Mouse (Mus musculus) intestine, embryonic 16.5 days (tissue): ENCODE measurements around the gene Ly75. TPM values are rescaled to one million over a fixed set of nuclear protein-coding genes. Genes with fewer than 3 reads are reported as not detected.

Source experiments
- ATAC-seq: fragments of 200-750 bp; cut with Nextera tagmentation; 2 replicates; pipeline ENCODE4 v1.8.0; 2017; ENCODE audit warnings: moderate TSS enrichment, moderate library complexity
- H3K27ac ChIP-seq: fragments of 300-500 bp; sonication (generic); 2 replicates; pipeline ENCODE4 v1.5.1; 2014; ENCODE audit warnings: mild to moderate bottlenecking, low read length
- H3K27me3 ChIP-seq: fragments of 300-500 bp; sonication (generic); replicated peaks from 2 replicates; pipeline ENCODE4 v1.6.1; 2014; ENCODE audit warnings: low read length, control low read depth, mixed read lengths; ENCODE audit not compliant: control insufficient read depth, insufficient read depth
- H3K36me3 ChIP-seq: fragments of 300-500 bp; sonication (generic); 2 replicates; pipeline ENCODE4 v1.6.1; 2014; ENCODE audit warnings: low read length, control low read depth; ENCODE audit not compliant: control insufficient read depth, insufficient read depth
- H3K4me1 ChIP-seq: fragments of 300-500 bp; sonication (generic); 2 replicates; pipeline ENCODE4 v1.6.1; 2014; ENCODE audit warnings: low read length, control low read depth, mixed read lengths; ENCODE audit not compliant: control insufficient read depth, insufficient read depth
- H3K4me2 ChIP-seq: fragments of 300-500 bp; sonication (generic); 2 replicates; pipeline ENCODE4 v1.6.1; 2014; ENCODE audit warnings: low read depth, low read length, control low read depth
- H3K4me3 ChIP-seq: fragments of 300-500 bp; sonication (generic); 2 replicates; pipeline ENCODE4 v1.5.1; 2014; ENCODE audit warnings: mild to moderate bottlenecking, low read length
- H3K9ac ChIP-seq: fragments of 300-500 bp; sonication (generic); 2 replicates; pipeline ENCODE4 v1.6.1; 2014; ENCODE audit warnings: low read depth, low read length
- H3K9me3 ChIP-seq: fragments of 300-500 bp; sonication (generic); 2 replicates; pipeline ENCODE4 v1.6.1; 2016; ENCODE audit warnings: low read length, control low read depth; ENCODE audit not compliant: control insufficient read depth
- WGBS: fragments of 180-500 bp; shearing (Covaris S2); extraction: QIAGEN DNeasy Blood & Tissue Kit; methylation state at CpG from one replicate; pipeline ENCODE4 v1.1.7; 2014; 5-methylcytosine and 5-hydroxymethylcytosine counted together
- polyA plus RNA-seq: library from polyadenylated mRNA; unstranded; fragments of >200 nt; fragmentation: Nextera tagmentation; extraction: Ambion mirVana; gene quantifications from 2 replicates; pipeline ENCODE4 v1.2.1, GENCODE M21; 2015

Gene Ly75
- polyA plus RNA-seq, result 0.84 and 1.2 TPM in 2 replicates

DNA sequence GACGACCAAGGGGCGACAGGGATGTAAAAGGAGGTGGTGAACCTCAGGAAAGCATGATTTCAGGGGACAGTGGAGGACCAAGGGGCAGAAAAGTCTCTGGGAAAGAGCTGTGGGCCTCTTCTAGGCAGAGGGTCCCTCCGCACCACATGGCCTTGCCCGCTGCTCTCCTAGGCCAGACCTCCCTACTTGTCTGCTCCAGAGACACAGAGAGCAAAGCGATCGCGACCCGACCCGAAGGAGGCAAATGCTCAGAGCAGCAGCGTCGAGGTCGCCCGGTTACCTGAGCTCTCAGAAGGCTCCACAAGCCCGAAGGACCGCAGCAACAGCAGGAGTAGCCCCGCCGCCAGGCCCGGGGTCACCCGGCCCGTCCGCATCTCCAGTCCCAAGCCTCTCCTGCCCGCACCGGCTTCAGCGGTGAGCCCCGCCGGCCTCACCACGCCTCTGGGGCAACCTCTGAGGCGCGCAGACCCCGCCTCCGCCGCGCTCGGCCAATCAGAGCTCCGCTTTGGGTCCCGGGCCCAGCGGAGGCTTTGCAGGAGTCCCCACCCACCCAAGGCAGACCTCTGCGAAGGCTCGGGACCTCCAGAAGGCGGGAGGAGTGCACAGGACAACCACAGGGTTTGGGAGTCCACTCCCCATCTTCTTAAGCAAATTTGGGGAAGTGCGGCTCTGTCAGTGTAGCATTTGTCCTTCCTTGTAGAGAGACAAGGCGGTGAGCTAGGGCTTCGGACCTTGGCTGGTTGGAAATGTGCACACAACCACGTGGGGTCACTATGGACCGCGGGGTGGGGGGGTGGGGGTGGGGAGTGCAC lies at the start of gene Ly75:
Gene Ly75, minus strand, starts transcription at position 446 of the 812 bp plus-strand sequence.
- H3K9me3 ChIP-seq, result no peaks in the 10 kb centered on the region
- no peaks in the 10 kb centered on the region for H3K36me3 ChIP-seq
- peak; percentile 99 for ATAC-seq
- peak within 1 kb of the TSS; percentile 70 for H3K9ac ChIP-seq
- H3K4me2 ChIP-seq, result peak within 1 kb of the TSS; percentile 85
- H3K4me1 ChIP-seq, result peaks cover 4% of the 10 kb centered on the region; the same call in 1 of the 2 replicates
- peak within 1 kb of the TSS; percentile 61 for H3K4me3 ChIP-seq
- under 1% methylated on average over 46 of the region's 46 CpGs for WGBS
- H3K27me3 ChIP-seq, result no peaks in the 10 kb centered on the region
- no peak within 1 kb of the TSS for H3K27ac ChIP-seq

DNA sequence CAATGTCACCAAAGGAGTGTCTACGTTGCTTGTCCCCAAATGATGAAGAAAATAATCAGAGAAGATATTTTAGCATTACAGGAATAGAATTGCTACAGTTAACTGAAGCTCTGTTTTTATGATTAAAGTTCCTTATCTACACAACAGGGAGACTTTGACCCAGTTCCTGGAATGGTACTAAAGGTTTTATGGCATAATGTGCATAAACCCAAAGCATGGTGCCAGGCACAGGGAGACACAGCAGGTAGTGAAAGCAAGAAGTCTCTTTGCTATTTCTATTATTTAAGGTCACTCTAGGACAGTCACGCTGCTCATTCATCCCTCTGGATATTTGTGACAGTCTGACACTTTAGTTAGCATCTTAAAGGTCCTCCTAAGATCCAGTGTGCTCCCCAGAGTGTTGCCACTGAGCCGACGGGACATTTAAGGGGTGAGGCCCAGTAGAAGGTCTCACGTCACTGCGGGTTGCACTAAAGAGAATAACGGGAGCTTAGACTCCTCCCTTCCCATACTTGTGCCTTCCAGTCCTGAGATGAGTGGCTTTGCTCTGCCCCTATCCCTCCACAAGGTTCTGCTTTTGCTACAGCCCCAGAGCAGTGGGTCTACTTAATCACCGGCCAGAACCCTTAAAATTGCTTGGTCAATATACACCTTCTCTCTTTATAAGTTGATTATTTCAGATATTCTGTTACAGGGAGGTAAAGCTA lies 47.4 kb upstream of the Ly75 start:
- Histone ChIP-seq H3K4me1 (peaks cover 3% of the 10 kb centered on the region; the same call in 1 of the 2 replicates), H3K27ac (no peak overlapping the region), H3K36me3 (no peaks in the 10 kb centered on the region), H3K27me3 (no peaks in the 10 kb centered on the region), H3K9ac (no peak overlapping the region), H3K4me3 (no peak overlapping the region), H3K4me2 (peak overlapping the region; percentile 37; the same call in 1 of the 2 replicates), H3K9me3 (no peaks in the 10 kb centered on the region)
- 61% methylated on average over 8 of the region's 8 CpGs for WGBS
- peak; percentile 93 for ATAC-seq

DNA sequence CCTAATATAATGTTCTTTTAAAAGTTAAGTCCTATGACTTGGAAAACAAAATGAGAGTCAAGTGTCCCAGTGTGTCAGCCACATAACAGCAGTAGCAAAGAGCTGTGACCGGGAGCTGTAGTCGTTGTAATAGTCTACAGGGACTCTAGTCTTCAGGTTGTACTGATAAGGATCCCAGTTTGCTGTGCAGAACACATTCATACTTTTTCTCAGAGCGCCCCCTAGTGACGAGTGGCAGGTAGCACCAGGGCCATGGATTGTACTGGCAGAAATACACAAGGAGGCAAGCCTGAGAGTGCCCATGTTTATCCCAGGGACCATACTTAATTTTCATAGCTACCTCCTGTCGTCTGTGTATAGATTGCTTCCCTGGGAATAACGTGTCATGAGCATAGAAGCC lies 35.0 kb upstream of the Ly75 start:
- H3K9ac ChIP-seq, result no peak overlapping the region
- no peaks in the 10 kb centered on the region for H3K27me3 ChIP-seq
- 14% methylated on average over 6 of the region's 6 CpGs for WGBS
- H3K4me1 ChIP-seq, result 0 out of 2 replicates have a peak, but pooled peaks cover 2% of the 10 kb centered on the region
- H3K9me3 ChIP-seq, result no peaks in the 10 kb centered on the region
- no peak overlapping the region for H3K4me2 ChIP-seq
- no peak overlapping the region for H3K27ac ChIP-seq
- H3K4me3 ChIP-seq, result no peak overlapping the region
- ATAC-seq, result peak; percentile 87
- H3K36me3 ChIP-seq, result no peaks in the 10 kb centered on the region

DNA sequence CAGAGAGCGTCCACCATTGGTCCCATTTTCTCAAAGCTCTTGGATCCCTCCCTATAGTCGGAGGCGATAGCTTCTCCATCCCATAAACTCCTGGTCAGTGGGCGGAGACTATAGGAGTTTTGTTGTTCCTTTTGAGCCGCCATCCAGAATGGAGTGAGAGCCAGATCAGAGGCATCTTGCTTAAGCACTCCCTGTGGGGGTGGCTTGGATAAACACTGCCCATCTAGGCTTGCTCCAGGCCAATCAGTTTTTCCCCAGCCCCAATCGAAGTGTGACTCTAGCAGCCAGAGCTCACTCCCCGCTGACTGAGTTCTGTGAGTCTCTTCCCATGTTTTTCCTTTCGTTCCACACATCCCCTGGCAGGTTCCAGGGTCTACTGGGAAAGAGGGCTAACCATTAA lies 31.2 kb upstream of the Ly75 start:
- Histone ChIP-seq H3K27me3 (no peaks in the 10 kb centered on the region), H3K4me2 (no peak overlapping the region), H3K27ac (no peak overlapping the region), H3K9me3 (no peaks in the 10 kb centered on the region), H3K9ac (no peak overlapping the region), H3K4me3 (no peak overlapping the region), H3K4me1 (0 out of 2 replicates have a peak, but pooled peaks cover 11% of the 10 kb centered on the region), H3K36me3 (no peaks in the 10 kb centered on the region)
- WGBS, result 62% methylated on average over 8 of the region's 8 CpGs
- ATAC-seq, result no peak

DNA sequence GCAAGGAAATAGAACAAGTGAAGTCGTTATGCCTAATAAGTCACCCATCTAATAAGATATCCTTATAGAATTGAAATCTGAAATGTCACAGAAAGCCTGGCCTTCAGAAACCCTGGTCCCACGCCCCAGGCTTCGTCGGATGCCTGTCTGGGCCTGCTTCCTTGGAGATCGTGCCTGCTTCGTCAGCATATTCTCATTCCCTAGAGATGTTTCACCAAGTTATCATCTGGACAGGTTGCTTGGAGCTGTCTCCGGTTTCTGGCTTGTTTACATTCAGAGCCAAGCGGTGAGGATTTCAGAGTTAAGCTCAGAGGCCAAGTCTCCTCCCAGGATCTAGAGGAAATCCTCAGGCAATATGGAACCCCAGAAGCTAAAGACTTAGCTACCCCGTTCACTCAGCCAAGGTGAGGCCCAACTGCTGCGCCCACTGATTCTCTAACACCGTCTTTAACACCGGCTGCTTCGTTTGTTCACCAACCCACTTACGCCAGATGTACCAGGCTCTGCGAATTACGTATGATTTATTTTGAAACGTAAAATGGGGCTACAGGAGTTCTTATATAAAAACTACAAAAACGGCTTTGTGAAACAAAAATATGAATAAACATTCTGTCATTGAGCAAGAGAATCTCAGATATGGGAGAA lies 30.0 kb upstream of the Ly75 start:
- Histone ChIP-seq H3K27ac (no peak overlapping the region), H3K9ac (no peak overlapping the region), H3K4me3 (no peak overlapping the region), H3K4me1 (0 out of 2 replicates have a peak, but pooled peaks cover 11% of the 10 kb centered on the region), H3K4me2 (no peak overlapping the region), H3K27me3 (no peaks in the 10 kb centered on the region), H3K36me3 (no peaks in the 10 kb centered on the region), H3K9me3 (no peaks in the 10 kb centered on the region)
- ATAC-seq, result no peak
- WGBS, result 63% methylated on average over 18 of the region's 18 CpGs

DNA sequence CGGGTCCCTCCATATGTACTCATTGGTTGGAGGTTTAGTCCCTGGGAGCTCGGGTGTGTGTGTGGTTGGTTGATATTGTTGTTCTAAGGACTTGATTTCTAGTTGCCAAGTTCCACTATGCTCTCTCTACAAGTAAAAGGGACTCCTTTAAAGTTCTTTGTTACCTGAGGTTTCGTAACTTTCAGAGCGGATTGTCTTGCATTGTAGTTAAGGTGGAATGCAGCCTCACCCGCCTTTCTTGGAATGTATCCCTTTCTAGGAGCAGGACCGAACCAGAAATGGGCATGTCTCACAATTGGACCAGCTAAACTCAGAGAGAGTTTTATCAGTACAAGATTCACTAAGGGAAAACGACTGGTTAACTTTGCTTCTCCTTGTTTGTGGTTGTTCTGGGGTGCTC lies 28.1 kb upstream of the Ly75 start:
- Histone ChIP-seq H3K27ac (no peak overlapping the region), H3K9ac (no peak overlapping the region), H3K4me3 (no peak overlapping the region), H3K4me2 (no peak overlapping the region), H3K9me3 (no peaks in the 10 kb centered on the region), H3K27me3 (no peaks in the 10 kb centered on the region), H3K36me3 (no peaks in the 10 kb centered on the region), H3K4me1 (0 out of 2 replicates have a peak, but pooled peaks cover 11% of the 10 kb centered on the region)
- no peak for ATAC-seq
- WGBS, result 78% methylated on average over 7 of the region's 7 CpGs

DNA sequence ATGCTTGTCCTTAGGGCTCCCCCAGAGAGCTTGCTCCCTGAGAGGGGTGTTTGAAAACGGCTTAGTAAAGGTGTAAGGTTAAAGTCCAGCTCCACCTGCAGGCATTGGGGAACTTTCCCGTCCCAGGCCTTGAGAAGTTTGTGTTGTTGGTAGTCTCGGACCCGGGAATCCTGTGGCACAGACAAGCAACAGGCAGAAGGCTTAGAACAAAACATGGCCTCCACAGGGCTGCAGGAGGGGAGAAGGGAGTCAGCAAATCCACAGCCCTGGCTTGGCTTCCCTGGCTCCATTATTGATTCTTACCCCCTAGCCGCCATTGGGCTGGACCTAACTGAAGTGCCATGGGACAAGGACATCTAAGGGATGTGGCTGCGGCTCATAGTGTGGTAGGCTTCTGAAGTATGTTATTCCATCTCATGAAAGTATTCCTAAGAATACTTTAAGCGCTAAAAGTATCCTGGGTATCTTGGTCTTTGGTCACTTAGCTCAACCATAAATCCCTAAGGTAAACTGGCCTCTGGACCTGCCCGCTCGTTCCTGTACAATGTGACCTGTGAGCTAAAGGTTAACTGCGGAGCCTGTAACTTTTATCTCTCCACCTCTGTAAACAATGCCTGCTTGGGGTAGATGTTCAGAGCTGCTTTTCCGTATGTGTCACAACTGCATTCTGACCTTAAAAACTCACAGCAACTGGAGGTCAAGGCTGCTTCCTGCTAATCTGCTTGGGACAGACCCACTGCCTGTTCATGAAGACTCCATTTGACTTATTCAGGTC lies 27.1 kb upstream of the Ly75 start:
- WGBS, result 46% methylated on average over 11 of the region's 11 CpGs
- Histone ChIP-seq H3K27me3 (no peaks in the 10 kb centered on the region), H3K4me3 (no peak overlapping the region), H3K27ac (no peak overlapping the region), H3K4me1 (0 out of 2 replicates have a peak, but pooled peaks cover 11% of the 10 kb centered on the region), H3K9ac (no peak overlapping the region), H3K9me3 (no peaks in the 10 kb centered on the region), H3K4me2 (no peak overlapping the region), H3K36me3 (no peaks in the 10 kb centered on the region)
- ATAC-seq, result peak; percentile 89

DNA sequence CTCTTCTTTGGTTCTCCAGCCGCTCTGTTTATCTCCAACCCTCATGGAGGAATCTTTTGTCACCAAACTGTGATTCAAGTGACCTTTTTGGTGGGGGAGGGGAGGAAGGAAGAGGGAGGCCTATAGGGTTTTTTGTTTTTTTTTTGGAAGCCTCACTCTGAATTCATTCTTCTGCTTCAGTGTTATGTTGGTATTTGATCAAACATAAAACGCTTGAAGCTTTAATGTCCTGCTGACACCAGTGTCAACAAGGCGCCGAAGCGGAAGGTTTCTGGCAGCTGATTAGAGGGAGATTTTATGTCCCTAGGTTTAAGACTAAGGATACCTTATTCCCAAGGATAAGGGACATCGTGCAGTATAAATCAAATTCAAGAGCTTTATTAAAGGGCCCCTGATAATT lies 26.1 kb upstream of the Ly75 start:
- WGBS, result 72% methylated on average over 6 of the region's 6 CpGs

More for the DNA sequence above, 26.1 kb upstream of the Ly75 start:
- no peak overlapping the region for H3K4me3 ChIP-seq
- no peaks in the 10 kb centered on the region for H3K36me3 ChIP-seq
- H3K9ac ChIP-seq, result no peak overlapping the region
- no peaks in the 10 kb centered on the region for H3K9me3 ChIP-seq
- no peak for ATAC-seq
- H3K4me1 ChIP-seq, result 0 out of 2 replicates have a peak, but pooled peaks cover 11% of the 10 kb centered on the region
- no peak overlapping the region for H3K27ac ChIP-seq
- H3K4me2 ChIP-seq, result no peak overlapping the region
- no peaks in the 10 kb centered on the region for H3K27me3 ChIP-seq
